Mouse (Mus musculus) kidney, embryonic 16.5 days (tissue): ENCODE results near the gene Gtf2h3. TPM values are rescaled to one million over a fixed set of nuclear protein-coding genes. Genes with fewer than 3 reads are reported as not detected.
A peak's percentile ranks its signal among the peaks of the same experiment; 100 is the strongest.

ENCODE experiments used
- ATAC-seq: fragments of 200-750 bp; cut with Nextera tagmentation; 2 replicates; pipeline ENCODE4 v1.8.0; 2017; ENCODE audit warnings: moderate TSS enrichment; ENCODE audit not compliant: low FRiP score, low TSS enrichment
- H3K27ac ChIP-seq: fragments of 300-500 bp; sonication (generic); 2 replicates; pipeline ENCODE4 v1.5.1; 2014; ENCODE audit warnings: low read length
- H3K27me3 ChIP-seq: fragments of 300-500 bp; sonication (generic); 2 replicates; pipeline ENCODE4 v1.6.1; 2014; ENCODE audit warnings: low read length, control low read depth, mixed read lengths; ENCODE audit not compliant: insufficient read depth
- H3K36me3 ChIP-seq: fragments of 300-500 bp; sonication (generic); 2 replicates; pipeline ENCODE4 v1.6.1; 2014; ENCODE audit warnings: low read length, control low read depth, mixed read lengths; ENCODE audit not compliant: insufficient read depth
- H3K4me1 ChIP-seq: fragments of 300-500 bp; sonication (generic); 2 replicates; pipeline ENCODE4 v1.6.1; 2014; ENCODE audit warnings: low read length, control low read depth, mixed read lengths; ENCODE audit not compliant: insufficient read depth
- H3K4me2 ChIP-seq: fragments of 300-500 bp; sonication (generic); replicated peaks from 2 replicates; pipeline ENCODE4 v1.6.1; 2014; ENCODE audit warnings: low read depth, low read length
- H3K4me3 ChIP-seq: fragments of 300-500 bp; sonication (generic); 2 replicates; pipeline ENCODE4 v1.5.1; 2014; ENCODE audit warnings: mild to moderate bottlenecking, low read length
- H3K9ac ChIP-seq: fragments of 300-500 bp; sonication (generic); replicated peaks from 2 replicates; pipeline ENCODE4 v1.6.1; 2014; ENCODE audit warnings: low read length
- H3K9me3 ChIP-seq: fragments of 300-500 bp; sonication (generic); 2 replicates; pipeline ENCODE4 v1.6.1; 2016; ENCODE audit warnings: low read length, control low read depth
- WGBS: fragments of 180-500 bp; shearing (Covaris S2); extraction: QIAGEN DNeasy Blood & Tissue Kit; methylation state at CpG from one replicate; pipeline ENCODE4 v1.1.7; 2014; 5-methylcytosine and 5-hydroxymethylcytosine counted together
- polyA plus RNA-seq: library from polyadenylated mRNA; unstranded; fragments of >200 nt; fragmentation: Nextera tagmentation; extraction: Ambion mirVana; gene quantifications from 2 replicates; pipeline ENCODE4 v1.2.1, GENCODE M21; 2015

The Gtf2h3 gene
- polyA plus RNA-seq, 1 experiment from 2014 or later = 67.9 TPM

- WGBS = 86% methylated on average over 10 of the region's 10 CpGs
- H3K9me3 ChIP-seq = no peaks in the 10 kb centered on the region
- H3K4me1 ChIP-seq = no peaks in the 10 kb centered on the region
- no peak for ATAC-seq
- no peak overlapping the region for H3K27ac ChIP-seq
- H3K27me3 ChIP-seq = no peaks in the 10 kb centered on the region
- H3K4me3 ChIP-seq = no peak overlapping the region
- H3K4me2 ChIP-seq = no peak overlapping the region
- H3K9ac ChIP-seq = no peak overlapping the region
- peaks cover 9% of the 10 kb centered on the region; the same call in 1 of the 2 replicates for H3K36me3 ChIP-seq
These were observed 32.0 kb downstream of the Gtf2h3 start for GRCm38 (mm10) chr5:124610965-124611364.

- peak overlapping the region; percentile 54; the same call in 1 of the 2 replicates for H3K27ac ChIP-seq
- WGBS = 78% methylated on average over 11 of the region's 11 CpGs
- ATAC-seq = peak; percentile 46; the same call in 1 of the 2 replicates
- peaks cover 6% of the 10 kb centered on the region; the same call in 1 of the 2 replicates for H3K36me3 ChIP-seq
- H3K4me1 ChIP-seq = no peaks in the 10 kb centered on the region
- no peaks in the 10 kb centered on the region for H3K9me3 ChIP-seq
- H3K4me2 ChIP-seq = no peak overlapping the region
- H3K9ac ChIP-seq = no peak overlapping the region
- H3K27me3 ChIP-seq = no peaks in the 10 kb centered on the region
- H3K4me3 ChIP-seq = no peak overlapping the region
These were observed 35.8 kb downstream of the Gtf2h3 start for GRCm38 (mm10) chr5:124614709-124615108.

GRCm38 (mm10) chr5:124618711-124619110 is 39.8 kb downstream of the Gtf2h3 start:
- Histone ChIP-seq H3K27ac (no peak overlapping the region), H3K36me3 (peaks cover 3% of the 10 kb centered on the region; the same call in 1 of the 2 replicates), H3K4me3 (no peak overlapping the region), H3K4me1 (no peaks in the 10 kb centered on the region), H3K4me2 (no peak overlapping the region), H3K9me3 (no peaks in the 10 kb centered on the region), H3K9ac (no peak overlapping the region), H3K27me3 (no peaks in the 10 kb centered on the region)
- ATAC-seq = no peak
- WGBS = 79% methylated on average over 10 of the region's 10 CpGs

GRCm38 (mm10) chr5:124621362-124621761 is 42.4 kb downstream of the Gtf2h3 start:
- H3K27me3 ChIP-seq = no peaks in the 10 kb centered on the region
- H3K36me3 ChIP-seq = no peaks in the 10 kb centered on the region
- no peak overlapping the region for H3K4me2 ChIP-seq
- ATAC-seq = no peak
- H3K9ac ChIP-seq = no peak overlapping the region
- 78% methylated on average over 13 of the region's 13 CpGs for WGBS
- H3K9me3 ChIP-seq = no peaks in the 10 kb centered on the region
- no peak overlapping the region for H3K27ac ChIP-seq
- H3K4me1 ChIP-seq = no peaks in the 10 kb centered on the region
- H3K4me3 ChIP-seq = no peak overlapping the region

GRCm38 (mm10) chr5:124622890-124623289 is 44.0 kb downstream of the Gtf2h3 start:
- Histone ChIP-seq H3K36me3 (no peaks in the 10 kb centered on the region), H3K27ac (no peak overlapping the region), H3K9me3 (no peaks in the 10 kb centered on the region), H3K4me1 (peaks cover 2% of the 10 kb centered on the region), H3K4me2 (no peak overlapping the region), H3K4me3 (no peak overlapping the region), H3K27me3 (no peaks in the 10 kb centered on the region), H3K9ac (no peak overlapping the region)
- WGBS = 84% methylated on average over 15 of the region's 15 CpGs
- no peak for ATAC-seq

- no peaks in the 10 kb centered on the region for H3K9me3 ChIP-seq
- ATAC-seq = no peak
- 91% methylated on average over 9 of the region's 9 CpGs for WGBS
- peaks cover 6% of the 10 kb centered on the region for H3K4me1 ChIP-seq
- H3K9ac ChIP-seq = no peak overlapping the region
- no peaks in the 10 kb centered on the region for H3K27me3 ChIP-seq
- H3K36me3 ChIP-seq = no peaks in the 10 kb centered on the region
- no peak overlapping the region for H3K4me2 ChIP-seq
- H3K27ac ChIP-seq = no peak overlapping the region
- no peak overlapping the region for H3K4me3 ChIP-seq
These were observed 45.4 kb downstream of the Gtf2h3 start for GRCm38 (mm10) chr5:124624291-124624690.

- no peaks in the 10 kb centered on the region for H3K36me3 ChIP-seq
- no peaks in the 10 kb centered on the region for H3K27me3 ChIP-seq
- H3K9ac ChIP-seq = peak within 1 kb of the TSS; percentile 91
- peak within 1 kb of the TSS; percentile 93 for H3K27ac ChIP-seq
- WGBS = under 1% methylated on average over 57 of the region's 58 CpGs
- H3K4me2 ChIP-seq = peak within 1 kb of the TSS; percentile 77
- no peaks in the 10 kb centered on the region for H3K9me3 ChIP-seq
- H3K4me3 ChIP-seq = peak within 1 kb of the TSS; percentile 92
- H3K4me1 ChIP-seq = peaks cover 16% of the 10 kb centered on the region
- ATAC-seq = peak; percentile 96
These were observed 49.8 kb downstream of the Gtf2h3 start, which contains the start of gene Atp6v0a2 for GRCm38 (mm10) chr5:124628448-124629363. Atp6v0a2 (plus strand) TSS chr5:124628576.

- Histone ChIP-seq H3K9ac (peak overlapping the region; percentile 91), H3K27me3 (no peaks in the 10 kb centered on the region), H3K27ac (no peak overlapping the region), H3K4me2 (peak overlapping the region; percentile 77), H3K4me1 (peaks cover 16% of the 10 kb centered on the region), H3K9me3 (no peaks in the 10 kb centered on the region), H3K4me3 (peak overlapping the region; percentile 92), H3K36me3 (peaks cover 7% of the 10 kb centered on the region)
- 10% methylated on average over 11 of the region's 11 CpGs for WGBS
- ATAC-seq = no peak
These were observed 50.7 kb downstream of the Gtf2h3 start for GRCm38 (mm10) chr5:124629641-124630040.

GRCm38 (mm10) chr5:124631685-124632084 is 52.7 kb downstream of the Gtf2h3 start:
- WGBS = 91% methylated on average over 10 of the region's 11 CpGs
- no peak overlapping the region for H3K4me3 ChIP-seq

GRCm38 (mm10) chr5:124632461-124632860 is 53.5 kb downstream of the Gtf2h3 start:
- Histone ChIP-seq H3K9me3 (no peaks in the 10 kb centered on the region), H3K9ac (no peak overlapping the region), H3K36me3 (peaks cover 32% of the 10 kb centered on the region), H3K27me3 (no peaks in the 10 kb centered on the region), H3K27ac (no peak overlapping the region), H3K4me1 (peaks cover 16% of the 10 kb centered on the region), H3K4me2 (no peak overlapping the region), H3K4me3 (no peak overlapping the region)
- 74% methylated on average over 5 of the region's 5 CpGs for WGBS
- ATAC-seq = no peak

More at GRCm38 (mm10) chr5:124631685-124632084, 52.7 kb downstream of the Gtf2h3 start:
- no peaks in the 10 kb centered on the region for H3K27me3 ChIP-seq
- no peak overlapping the region for H3K9ac ChIP-seq
- H3K9me3 ChIP-seq = no peaks in the 10 kb centered on the region
- ATAC-seq = no peak
- no peak overlapping the region for H3K4me2 ChIP-seq
- no peak overlapping the region for H3K27ac ChIP-seq
- peaks cover 25% of the 10 kb centered on the region for H3K36me3 ChIP-seq
- peaks cover 16% of the 10 kb centered on the region for H3K4me1 ChIP-seq
